Mouse (Mus musculus): Measurements from ENCODE around the gene Hecw1.

DNA sequence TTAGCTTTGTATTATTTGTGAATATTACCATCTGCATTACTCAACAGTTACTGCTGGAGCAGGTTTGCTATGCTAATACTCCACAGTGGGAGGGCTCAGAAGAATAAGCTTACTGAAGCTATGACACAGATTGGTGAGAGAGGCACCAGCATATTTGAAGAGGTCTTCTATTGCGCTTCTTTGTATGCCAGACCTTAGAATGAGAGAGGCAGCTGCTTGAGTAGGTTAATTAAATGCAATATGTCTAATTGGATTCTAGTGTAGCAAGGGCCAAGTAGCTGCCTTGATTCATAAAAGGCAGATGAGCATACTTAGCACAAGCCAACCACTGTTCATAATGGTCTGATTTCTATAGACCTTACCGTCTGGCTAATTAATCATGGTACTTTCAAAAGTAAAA lies 35.2 kb downstream of the Hecw1 start:
- TF ChIP-seq ZNF384 (IDR thresholded peaks at IDR 0.05; ENCODE audit: low read depth, low read length) (no peak), HCFC1 (IDR thresholded peaks at IDR 0.05; ENCODE audit: borderline replicate concordance, insufficient read depth, low read length) (no peak)
